8 mouse cellular contexts compared by ENCODE assay signal in the genomic region with DNA sequence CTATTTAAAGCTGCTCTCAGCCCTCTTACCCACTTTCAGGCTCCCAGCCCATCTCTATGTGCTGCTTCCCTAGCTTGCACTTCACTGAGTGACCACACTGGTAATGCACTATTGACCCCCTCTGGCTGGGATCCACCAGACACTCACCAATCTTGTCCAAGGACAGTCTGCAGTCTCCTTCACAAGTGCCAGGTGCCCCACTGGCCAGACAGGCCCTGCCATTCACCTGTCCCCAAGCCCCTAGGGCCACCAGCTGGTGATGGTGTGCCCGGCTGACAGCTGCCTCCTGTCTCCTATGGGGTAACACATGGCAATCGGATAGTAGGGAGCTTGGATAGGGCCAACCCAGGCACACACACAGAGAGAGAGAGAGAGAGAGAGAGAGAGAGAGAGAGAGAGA. TPM values are rescaled to one million over a fixed set of nuclear protein-coding genes. Genes with fewer than 3 reads are reported as not detected.
DNase-seq lines count a peak whose midpoint lies in the region; ATAC-seq lines count a peak whose summit lies in the region.
"Had no signal": no experiment of that assay in that cellular context is flagged by ENCODE, and none has a peak within 500 bp of the region (broad histone marks: within the 10 kb centered on the region; RNA-seq: fewer than 3 reads in every experiment).

No protein-coding gene starts in this region.

- H3K4me3 ChIP-seq in intestine, embryonic 15.5 days (replicated peaks), result no peak overlapping the region
- H3K4me3 ChIP-seq: erythroblast, embryonic 14.5 days had no signal

- H3K9ac ChIP-seq in intestine, embryonic 15.5 days, result no peak overlapping the region

- peak; percentile 46; the same call in 1 of the 2 replicates for ATAC-seq in cerebellum, adult (ENCODE audit: insufficient number of reproducible peaks, low FRiP score, low TSS enrichment)
- no peak for ATAC-seq in intestine, embryonic 15.5 days

- WGBS in intestine, embryonic 15.5 days, result 59% methylated on average over 2 of the region's 2 CpGs

- peaks cover 46% of the 10 kb centered on the region for H3K27me3 ChIP-seq in intestine, embryonic 15.5 days (replicated peaks)

- no peaks in the 10 kb centered on the region for H3K36me3 ChIP-seq in intestine, embryonic 15.5 days

- DNase-seq in left cerebral cortex, postnatal 4 days, result peak; percentile 83
- DNase-seq in left cerebral cortex, postnatal 10 days (ENCODE audit: extremely low spot score in 1 of 2, low spot score in 2 of 2), result no peak
- peak; percentile 93 for DNase-seq in cerebellum, adult 9-11 months
- no peak for DNase-seq in urinary bladder, postnatal 4 days (ENCODE audit: low spot score in 2 of 2)
- DNase-seq in right cerebral cortex, postnatal 36 days (ENCODE audit: low spot score in 2 of 2), result no peak

- H3K4me1 ChIP-seq in intestine, embryonic 15.5 days (replicated peaks), result peaks cover 14% of the 10 kb centered on the region

- H3K9me3 ChIP-seq in intestine, embryonic 15.5 days, result no peaks in the 10 kb centered on the region

- H3K4me2 ChIP-seq in intestine, embryonic 15.5 days (replicated peaks), result peak overlapping the region; percentile 100; the same call in 1 of the 2 replicates

- no peak overlapping the region for H3K27ac ChIP-seq in intestine, embryonic 15.5 days

- intact Hi-C loops in left cerebral cortex, postnatal 4 days (cut with DNase I), result no loop called here
- intact Hi-C loops in left cerebral cortex, postnatal 10 days (cut with DNase I), result no loop called here

RNA-seq across cellular contexts. Expression of gene Sema7a, which starts 2.1 kb away (rescaled TPM):
- total RNA-seq in left cerebral cortex, postnatal 4 days (2021), result 100 to 1,000 TPM; 128 to 151 TPM
- 100 to 1,000 TPM; 127 to 132 TPM for total RNA-seq in left cerebral cortex, postnatal 10 days (2021)
- polyA plus RNA-seq in intestine, embryonic 15.5 days (2015; fragmentation: Nextera tagmentation; extraction: Ambion mirVana), result 0.58 and 0.89 TPM in 2 replicates

RNA-seq across cellular contexts. Expression of gene Ubl7, which starts 31.3 kb away (rescaled TPM):
- 10 to 100 TPM; 94.0 to 97.2 TPM for total RNA-seq in left cerebral cortex, postnatal 4 days (2021)
- 100 to 1,000 TPM in 1 of 2 experiments, 10 to 100 TPM in 1; 98.2 to 107 TPM for total RNA-seq in left cerebral cortex, postnatal 10 days (2021)
- polyA plus RNA-seq in intestine, embryonic 15.5 days (2015; fragmentation: Nextera tagmentation; extraction: Ambion mirVana), result 89.0 and 91.1 TPM in 2 replicates

Comparison
In these comparisons a context has a peak if more than half of its experiments do, and no peak if none do; other contexts are left out.
1. DNase-seq: peak in left cerebral cortex, postnatal 4 days (single experiment) and cerebellum, adult 9-11 months (single experiment); none in left cerebral cortex, postnatal 10 days (0 of 2), urinary bladder, postnatal 4 days (0 of 2) and right cerebral cortex, postnatal 36 days (0 of 2).